Mouse (Mus musculus) stomach, embryonic 15.5 days (tissue): ENCODE data around the gene Itpkb. TPM values are rescaled to one million over a fixed set of nuclear protein-coding genes. Genes with fewer than 3 reads are reported as not detected.
A peak's percentile ranks its signal among the peaks of the same experiment; 100 is the strongest.
"Not testable (repeated sequence)": the region's sequence is repeated elsewhere in the genome, so short reads cannot be mapped to it uniquely, and the experiment has no call there.

ENCODE experiments used
- ATAC-seq: fragments of 200-750 bp; cut with Nextera tagmentation; 2 replicates; pipeline ENCODE4 v1.8.0; 2017; ENCODE audit warnings: low read depth, moderate number of reproducible peaks, moderate TSS enrichment; ENCODE audit not compliant: insufficient read depth, low FRiP score
- H3K27ac ChIP-seq: fragments of 300-500 bp; sonication (generic); 2 replicates; pipeline ENCODE4 v1.5.1; 2015; ENCODE audit warnings: mild to moderate bottlenecking, inconsistent platforms
- H3K27me3 ChIP-seq: fragments of 300-500 bp; sonication (generic); replicated peaks from 2 replicates; pipeline ENCODE4 v1.6.1; 2015; ENCODE audit warnings: inconsistent platforms
- H3K36me3 ChIP-seq: fragments of 300-500 bp; sonication (generic); 2 replicates; pipeline ENCODE4 v1.6.1; 2015; ENCODE audit warnings: inconsistent platforms
- H3K4me1 ChIP-seq: fragments of 300-500 bp; sonication (generic); 2 replicates; pipeline ENCODE4 v1.6.1; 2015; ENCODE audit warnings: inconsistent platforms
- H3K4me2 ChIP-seq: fragments of 300-500 bp; sonication (generic); 2 replicates; pipeline ENCODE4 v1.6.1; 2015; ENCODE audit warnings: mild to moderate bottlenecking, inconsistent platforms
- H3K4me3 ChIP-seq: fragments of 300-500 bp; sonication (generic); replicated peaks from 2 replicates; pipeline ENCODE4 v1.5.1; 2015; ENCODE audit warnings: inconsistent platforms
- H3K9ac ChIP-seq: fragments of 300-500 bp; sonication (generic); 2 replicates; pipeline ENCODE4 v1.6.1; 2015; ENCODE audit warnings: inconsistent platforms
- H3K9me3 ChIP-seq: fragments of 300-500 bp; sonication (generic); 2 replicates; pipeline ENCODE4 v1.6.1; 2016; ENCODE audit warnings: inconsistent platforms
- WGBS: fragments of 180-500 bp; shearing (Covaris S2); methylation state at CpG from one replicate; pipeline ENCODE4 v1.1.7; 2015; 5-methylcytosine and 5-hydroxymethylcytosine counted together
- polyA plus RNA-seq: library from polyadenylated mRNA; unstranded; fragments of >200 nt; fragmentation: Nextera tagmentation; extraction: Ambion mirVana; gene quantifications from 2 replicates; pipeline ENCODE4 v1.2.1, GENCODE M21; 2015

Gene Itpkb
- polyA plus RNA-seq, 1 experiment from 2014 or later, result 8.9 TPM

- Histone ChIP-seq H3K36me3 (no peaks in the 10 kb centered on the region), H3K4me3 (no peak overlapping the region), H3K9ac (no peak overlapping the region), H3K4me2 (no peak overlapping the region), H3K4me1 (peaks cover 38% of the 10 kb centered on the region), H3K27me3 (no peaks in the 10 kb centered on the region), H3K9me3 (no peaks in the 10 kb centered on the region), H3K27ac (no peak overlapping the region)
- no peak for ATAC-seq
- WGBS, result 49% methylated on average over 17 of the region's 17 CpGs
Measured at GRCm38 (mm10) chr1:180364005-180364404, 33.7 kb downstream of the Itpkb start.

GRCm38 (mm10) chr1:180364720-180365119 is 34.4 kb downstream of the Itpkb start:
- Histone ChIP-seq H3K4me1 (peaks cover 38% of the 10 kb centered on the region), H3K9ac (no peak overlapping the region)

GRCm38 (mm10) chr1:180365180-180365810 is 35.0 kb downstream of the Itpkb start:
- no peak overlapping the region for H3K9ac ChIP-seq
- WGBS, result 1% methylated on average over 29 of the region's 29 CpGs
- peaks cover 38% of the 10 kb centered on the region for H3K4me1 ChIP-seq
- H3K27ac ChIP-seq, result peak overlapping the region; percentile 83
- ATAC-seq, result peak; percentile 90
- peak overlapping the region; percentile 46 for H3K4me3 ChIP-seq
- H3K9me3 ChIP-seq, result no peaks in the 10 kb centered on the region
- H3K4me2 ChIP-seq, result peak overlapping the region; percentile 83
- H3K36me3 ChIP-seq, result no peaks in the 10 kb centered on the region
- no peaks in the 10 kb centered on the region for H3K27me3 ChIP-seq

More at GRCm38 (mm10) chr1:180364720-180365119, 34.4 kb downstream of the Itpkb start:
- peak overlapping the region; percentile 46 for H3K4me3 ChIP-seq
- H3K9me3 ChIP-seq, result no peaks in the 10 kb centered on the region
- no peaks in the 10 kb centered on the region for H3K27me3 ChIP-seq
- no peak for ATAC-seq
- H3K27ac ChIP-seq, result peak overlapping the region; percentile 83
- H3K36me3 ChIP-seq, result no peaks in the 10 kb centered on the region
- 22% methylated on average over 2 of the region's 2 CpGs for WGBS
- H3K4me2 ChIP-seq, result peak overlapping the region; percentile 83

GRCm38 (mm10) chr1:180365983-180366811 is 35.9 kb downstream of the Itpkb start:
- no peak for ATAC-seq
- peaks cover 41% of the 10 kb centered on the region for H3K4me1 ChIP-seq
- no peak overlapping the region for H3K4me3 ChIP-seq
- no peaks in the 10 kb centered on the region for H3K36me3 ChIP-seq
- H3K27ac ChIP-seq, result peak overlapping the region; percentile 83
- 65% methylated on average over 18 of the region's 18 CpGs for WGBS
- H3K4me2 ChIP-seq, result peak overlapping the region; percentile 83
- no peaks in the 10 kb centered on the region for H3K9me3 ChIP-seq
- no peaks in the 10 kb centered on the region for H3K27me3 ChIP-seq
- no peak overlapping the region for H3K9ac ChIP-seq

GRCm38 (mm10) chr1:180367045-180367619 is 36.8 kb downstream of the Itpkb start:
- peaks cover 44% of the 10 kb centered on the region for H3K4me1 ChIP-seq

GRCm38 (mm10) chr1:180367626-180368025 is 37.3 kb downstream of the Itpkb start:
- H3K36me3 ChIP-seq, result no peaks in the 10 kb centered on the region
- WGBS, result 47% methylated on average over 3 of the region's 3 CpGs
- peaks cover 44% of the 10 kb centered on the region for H3K4me1 ChIP-seq
- no peak overlapping the region for H3K4me3 ChIP-seq
- no peaks in the 10 kb centered on the region for H3K9me3 ChIP-seq
- no peak for ATAC-seq
- H3K9ac ChIP-seq, result no peak overlapping the region
- H3K27me3 ChIP-seq, result no peaks in the 10 kb centered on the region
- H3K27ac ChIP-seq, result 0 out of 2 replicates have a peak overlapping the region, but pooled peaks have one; percentile 4
- H3K4me2 ChIP-seq, result no peak overlapping the region

More at GRCm38 (mm10) chr1:180367045-180367619, 36.8 kb downstream of the Itpkb start:
- no peak overlapping the region for H3K9ac ChIP-seq
- H3K36me3 ChIP-seq, result no peaks in the 10 kb centered on the region
- H3K9me3 ChIP-seq, result no peaks in the 10 kb centered on the region
- peak overlapping the region; percentile 83; the same call in 1 of the 2 replicates for H3K27ac ChIP-seq
- no peak overlapping the region for H3K4me2 ChIP-seq
- H3K27me3 ChIP-seq, result no peaks in the 10 kb centered on the region
- no peak overlapping the region for H3K4me3 ChIP-seq
- 57% methylated on average over 3 of the region's 3 CpGs for WGBS
- no peak for ATAC-seq

- Histone ChIP-seq H3K4me3 (no peak overlapping the region), H3K9me3 (no peaks in the 10 kb centered on the region), H3K27me3 (no peaks in the 10 kb centered on the region), H3K9ac (no peak overlapping the region), H3K36me3 (no peaks in the 10 kb centered on the region), H3K27ac (no peak overlapping the region), H3K4me2 (no peak overlapping the region), H3K4me1 (peaks cover 42% of the 10 kb centered on the region)
- ATAC-seq, result no peak
- WGBS, result 84% methylated on average over 7 of the region's 7 CpGs
Measured at GRCm38 (mm10) chr1:180368112-180368511, 37.8 kb downstream of the Itpkb start.

GRCm38 (mm10) chr1:180368646-180369045 is 38.4 kb downstream of the Itpkb start:
- H3K9ac ChIP-seq, result no peak overlapping the region
- WGBS, result 68% methylated on average over 9 of the region's 9 CpGs
- no peaks in the 10 kb centered on the region for H3K27me3 ChIP-seq
- H3K9me3 ChIP-seq, result no peaks in the 10 kb centered on the region
- peaks cover 37% of the 10 kb centered on the region for H3K4me1 ChIP-seq
- no peak overlapping the region for H3K27ac ChIP-seq
- H3K4me3 ChIP-seq, result no peak overlapping the region
- no peak for ATAC-seq
- H3K4me2 ChIP-seq, result no peak overlapping the region
- no peaks in the 10 kb centered on the region for H3K36me3 ChIP-seq

- no peaks in the 10 kb centered on the region for H3K36me3 ChIP-seq
- no peak overlapping the region for H3K27ac ChIP-seq
- no peak for ATAC-seq
- no peak overlapping the region for H3K9ac ChIP-seq
- H3K4me1 ChIP-seq, result peaks cover 25% of the 10 kb centered on the region
- no peak overlapping the region for H3K4me2 ChIP-seq
- WGBS, result 64% methylated on average over 10 of the region's 10 CpGs
- H3K27me3 ChIP-seq, result no peaks in the 10 kb centered on the region
- no peaks in the 10 kb centered on the region for H3K9me3 ChIP-seq
- H3K4me3 ChIP-seq, result no peak overlapping the region
Measured at GRCm38 (mm10) chr1:180370858-180371652, 40.8 kb downstream of the Itpkb start.

- H3K4me2 ChIP-seq, H3K36me3 ChIP-seq, H3K9ac ChIP-seq, H3K27me3 ChIP-seq, ATAC-seq, H3K9me3 ChIP-seq, H3K4me3 ChIP-seq, H3K27ac ChIP-seq: not testable (repeated sequence)
- H3K4me1 ChIP-seq, result peaks cover 18% of the 10 kb centered on the region; the same call in 1 of the 2 replicates
- 64% methylated on average over 5 of the region's 5 CpGs for WGBS
Measured at GRCm38 (mm10) chr1:180372258-180372657, 42.0 kb downstream of the Itpkb start.

GRCm38 (mm10) chr1:180376598-180376997 is 46.3 kb downstream of the Itpkb start:
- H3K36me3 ChIP-seq, result no peaks in the 10 kb centered on the region
- no peak overlapping the region for H3K4me2 ChIP-seq
- H3K9ac ChIP-seq, result no peak overlapping the region
- 0 out of 2 replicates have a peak, but pooled peaks have one; percentile 31 for ATAC-seq
- peak overlapping the region; percentile 52 for H3K27ac ChIP-seq
- WGBS, result 44% methylated on average over 7 of the region's 7 CpGs
- no peak overlapping the region for H3K4me3 ChIP-seq
- peaks cover 8% of the 10 kb centered on the region; the same call in 1 of the 2 replicates for H3K4me1 ChIP-seq
- H3K27me3 ChIP-seq, result no peaks in the 10 kb centered on the region
- H3K9me3 ChIP-seq, result no peaks in the 10 kb centered on the region
